Mouse (Mus musculus) liver, adult (tissue): Measurements from ENCODE around the gene Slamf8.

Source experiments
- GATA4 ChIP-seq: IDR thresholded peaks from 2 replicates; pipeline ENCODE4 v1.6.1; 2014; ENCODE audit warnings: mild to moderate bottlenecking, low read length; ENCODE audit not compliant: insufficient replicate concordance

Slamf8 gene

GRCm38 (mm10) chr1:172563465-172563828, 26.9 kb downstream of the Slamf8 start:
- no peak for TF ChIP-seq GATA4

- no peak for TF ChIP-seq GATA4
Measured at GRCm38 (mm10) chr1:172562641-172563464, 27.5 kb downstream of the Slamf8 start.

- no peak for TF ChIP-seq GATA4
Measured at GRCm38 (mm10) chr1:172555638-172556037, 34.7 kb downstream of the Slamf8 start, which contains the start of gene Vsig8. Gene Vsig8 (plus strand): TSS chr1:172555938.

- TF ChIP-seq GATA4, result no peak
Measured at GRCm38 (mm10) chr1:172552623-172553022, 37.7 kb downstream of the Slamf8 start.

- TF ChIP-seq GATA4, result no peak
Measured at GRCm38 (mm10) chr1:172551009-172551408, 39.4 kb downstream of the Slamf8 start.

- TF ChIP-seq GATA4, result no peak
Measured at GRCm38 (mm10) chr1:172550551-172550951, 39.8 kb downstream of the Slamf8 start.

GRCm38 (mm10) chr1:172549717-172550116, 40.7 kb downstream of the Slamf8 start:
- TF ChIP-seq GATA4, result no peak

GRCm38 (mm10) chr1:172549314-172549713, 41.1 kb downstream of the Slamf8 start:
- no peak for TF ChIP-seq GATA4

- TF ChIP-seq GATA4, result no peak
Measured at GRCm38 (mm10) chr1:172548501-172548900, 41.9 kb downstream of the Slamf8 start.

- no peak for TF ChIP-seq GATA4
Measured at GRCm38 (mm10) chr1:172546062-172546461, 44.3 kb downstream of the Slamf8 start.

GRCm38 (mm10) chr1:172540283-172540820, 50.0 kb downstream of the Slamf8 start:
- no peak for TF ChIP-seq GATA4

GRCm38 (mm10) chr1:172539827-172540226, 50.5 kb downstream of the Slamf8 start:
- no peak for TF ChIP-seq GATA4

- no peak for TF ChIP-seq GATA4
Measured at GRCm38 (mm10) chr1:172535116-172535515, 55.3 kb downstream of the Slamf8 start.

- TF ChIP-seq GATA4, result no peak
Measured at GRCm38 (mm10) chr1:172532551-172532950, 57.8 kb downstream of the Slamf8 start.
